Mouse (Mus musculus): Measurements from ENCODE around the gene Aip. TPM values are rescaled to one million over a fixed set of nuclear protein-coding genes. Genes with fewer than 3 reads are reported as not detected.

The Aip gene
- polyA plus RNA-seq, 1 experiment from 2014 or later = 98.5 TPM

DNA sequence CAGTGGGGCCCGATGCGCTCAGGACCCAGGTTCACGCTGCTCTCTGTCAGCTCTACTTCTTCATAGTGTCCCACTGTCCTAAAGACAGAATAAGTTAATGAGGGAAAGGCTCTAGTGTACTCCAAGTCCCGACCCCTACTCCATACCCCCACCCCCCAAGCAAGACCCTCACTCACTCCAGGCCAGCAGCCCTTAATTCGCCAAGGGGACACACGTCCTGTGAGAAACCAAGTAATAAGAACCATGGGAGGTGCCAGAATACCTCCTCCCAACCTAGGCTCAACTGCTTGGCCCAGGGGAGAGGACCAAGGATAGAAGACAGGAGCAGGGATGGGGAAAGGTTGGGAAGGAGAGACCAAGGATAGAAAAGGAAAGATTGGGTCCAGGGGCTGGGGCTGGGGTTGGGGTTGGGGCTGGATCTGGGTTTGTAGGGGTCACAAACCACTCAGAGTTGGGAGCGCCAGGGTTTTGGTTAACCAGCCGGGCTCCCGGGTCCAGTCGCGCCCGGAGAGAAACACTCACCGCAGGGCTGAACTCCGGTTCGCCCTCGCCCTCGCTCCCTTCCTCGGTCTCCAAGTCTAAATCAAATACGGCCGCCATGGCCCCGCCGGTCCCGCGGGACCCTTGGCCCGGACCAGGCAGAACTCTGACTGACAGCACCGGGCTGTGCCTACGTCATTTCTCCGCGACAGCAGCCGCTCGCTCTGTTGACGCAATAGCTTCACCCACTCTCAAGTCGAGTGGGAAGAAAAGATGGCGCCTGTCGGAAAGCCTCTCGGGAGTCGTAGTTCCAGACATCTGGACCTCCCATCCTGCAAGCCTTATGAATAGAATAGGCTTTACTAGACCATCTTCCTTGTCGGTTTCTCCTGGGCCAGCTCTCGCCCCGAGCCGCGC is 37.2 kb upstream of the Aip start, which contains the start of gene Rps6kb2:
Gene Rps6kb2, minus strand, starts transcription at position 709 of the 897 bp plus-strand sequence.
- Histone ChIP-seq H3K36me3 (peaks cover 37% of the 10 kb centered on the region), H3K4me2 (replicated peaks) (peak within 1 kb of the TSS; percentile 95), H3K27me3 (no peaks in the 10 kb centered on the region), H3K9me3 (no peaks in the 10 kb centered on the region), H3K9ac (peak within 1 kb of the TSS; percentile 85), H3K4me1 (peaks cover 13% of the 10 kb centered on the region), H3K27ac (peak within 1 kb of the TSS; percentile 78), H3K4me3 (peak within 1 kb of the TSS; percentile 71)
- 7% methylated on average over 42 of the region's 42 CpGs for WGBS
- peak; percentile 87 for ATAC-seq (ENCODE audit: low FRiP score, low read depth)

DNA sequence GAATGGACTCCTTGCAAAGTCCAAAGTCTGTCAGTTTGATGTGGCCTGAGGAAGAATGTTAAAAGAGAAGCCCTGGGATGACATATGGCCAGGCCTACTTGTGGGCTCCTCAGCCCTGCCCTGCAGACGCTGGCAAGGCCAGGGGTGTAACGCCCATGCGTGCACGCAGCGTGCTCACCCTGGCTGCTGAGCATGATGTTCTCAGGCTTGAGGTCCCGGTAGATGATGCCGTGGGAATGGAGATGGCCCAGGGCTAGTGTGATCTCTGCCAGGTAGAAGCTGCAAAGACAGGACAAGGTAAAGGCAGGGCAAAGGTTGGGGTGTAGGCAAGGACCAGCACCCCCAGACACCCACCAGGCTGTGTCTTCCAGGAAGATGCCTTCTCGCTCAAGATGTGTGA is 33.4 kb upstream of the Aip start:
- no peaks in the 10 kb centered on the region for H3K27me3 ChIP-seq
- H3K27ac ChIP-seq = no peak overlapping the region
- 92% methylated on average over 8 of the region's 8 CpGs for WGBS
- H3K36me3 ChIP-seq = peaks cover 65% of the 10 kb centered on the region
- no peak for ATAC-seq (ENCODE audit: low FRiP score, low read depth)
- H3K4me1 ChIP-seq = peaks cover 13% of the 10 kb centered on the region
- no peaks in the 10 kb centered on the region for H3K9me3 ChIP-seq
- H3K4me2 ChIP-seq (replicated peaks) = no peak overlapping the region
- no peak overlapping the region for H3K4me3 ChIP-seq
- no peak overlapping the region for H3K9ac ChIP-seq

DNA sequence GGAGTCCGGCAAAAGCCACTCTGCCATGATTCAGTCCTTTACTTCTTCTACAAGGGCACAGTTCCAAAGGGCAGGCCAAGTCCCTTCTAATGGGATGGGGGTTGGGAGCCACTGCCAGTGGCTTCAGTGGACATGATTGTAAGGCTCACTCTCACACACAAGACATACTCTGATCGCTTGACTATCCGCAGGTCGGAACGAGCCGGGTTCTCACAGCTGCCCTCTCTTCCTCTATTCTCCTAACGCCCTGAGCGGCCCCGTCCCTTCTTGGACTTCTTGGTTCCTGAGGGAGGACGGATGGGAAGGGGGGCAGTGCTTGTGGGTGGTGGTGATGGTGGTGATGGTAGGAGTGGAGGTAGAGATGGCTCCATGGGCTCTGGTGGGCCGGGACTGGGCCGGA is 31.1 kb upstream of the Aip start:
- H3K9ac ChIP-seq = no peak overlapping the region
- no peak for ATAC-seq (ENCODE audit: low FRiP score, low read depth)
- no peaks in the 10 kb centered on the region for H3K9me3 ChIP-seq
- H3K4me2 ChIP-seq (replicated peaks) = no peak overlapping the region
- H3K27ac ChIP-seq = no peak overlapping the region
- no peaks in the 10 kb centered on the region for H3K4me1 ChIP-seq
- 90% methylated on average over 12 of the region's 12 CpGs for WGBS
- no peaks in the 10 kb centered on the region for H3K27me3 ChIP-seq
- no peak overlapping the region for H3K4me3 ChIP-seq
- peaks cover 82% of the 10 kb centered on the region for H3K36me3 ChIP-seq

DNA sequence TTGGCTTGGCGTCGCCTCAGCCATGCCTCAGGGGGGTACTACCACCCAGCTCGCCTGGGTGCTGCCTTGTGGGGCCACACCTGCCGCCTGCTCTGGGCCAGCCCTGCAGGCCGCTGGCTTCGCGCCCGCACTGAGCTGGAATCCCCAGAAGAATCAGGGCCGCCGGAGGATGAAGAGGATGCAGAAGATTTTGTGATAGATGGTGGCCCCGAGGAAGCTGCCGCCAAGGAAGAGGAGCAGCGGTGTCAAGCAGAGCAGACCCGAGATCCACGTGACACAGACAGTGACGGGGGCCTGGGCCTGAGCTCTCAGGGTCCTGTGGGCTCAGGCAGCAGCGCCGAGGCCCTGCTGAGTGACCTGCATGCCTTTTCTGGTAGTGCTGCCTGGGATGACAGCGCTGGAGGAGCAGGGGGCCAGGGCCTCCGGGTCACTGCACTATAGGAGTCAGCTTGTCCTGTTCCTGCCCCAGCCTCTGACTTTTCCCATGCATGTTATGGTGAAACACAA is 30.5 kb upstream of the Aip start:
- H3K36me3 ChIP-seq = peaks cover 81% of the 10 kb centered on the region
- no peaks in the 10 kb centered on the region for H3K27me3 ChIP-seq
- no peak overlapping the region for H3K27ac ChIP-seq
- no peaks in the 10 kb centered on the region for H3K9me3 ChIP-seq
- H3K9ac ChIP-seq = 0 out of 2 replicates have a peak overlapping the region, but pooled peaks have one; percentile 14
- ATAC-seq (ENCODE audit: low FRiP score, low read depth) = no peak
- WGBS = 81% methylated on average over 20 of the region's 20 CpGs
- H3K4me3 ChIP-seq = no peak overlapping the region
- H3K4me2 ChIP-seq (replicated peaks) = no peak overlapping the region
- H3K4me1 ChIP-seq = no peaks in the 10 kb centered on the region

DNA sequence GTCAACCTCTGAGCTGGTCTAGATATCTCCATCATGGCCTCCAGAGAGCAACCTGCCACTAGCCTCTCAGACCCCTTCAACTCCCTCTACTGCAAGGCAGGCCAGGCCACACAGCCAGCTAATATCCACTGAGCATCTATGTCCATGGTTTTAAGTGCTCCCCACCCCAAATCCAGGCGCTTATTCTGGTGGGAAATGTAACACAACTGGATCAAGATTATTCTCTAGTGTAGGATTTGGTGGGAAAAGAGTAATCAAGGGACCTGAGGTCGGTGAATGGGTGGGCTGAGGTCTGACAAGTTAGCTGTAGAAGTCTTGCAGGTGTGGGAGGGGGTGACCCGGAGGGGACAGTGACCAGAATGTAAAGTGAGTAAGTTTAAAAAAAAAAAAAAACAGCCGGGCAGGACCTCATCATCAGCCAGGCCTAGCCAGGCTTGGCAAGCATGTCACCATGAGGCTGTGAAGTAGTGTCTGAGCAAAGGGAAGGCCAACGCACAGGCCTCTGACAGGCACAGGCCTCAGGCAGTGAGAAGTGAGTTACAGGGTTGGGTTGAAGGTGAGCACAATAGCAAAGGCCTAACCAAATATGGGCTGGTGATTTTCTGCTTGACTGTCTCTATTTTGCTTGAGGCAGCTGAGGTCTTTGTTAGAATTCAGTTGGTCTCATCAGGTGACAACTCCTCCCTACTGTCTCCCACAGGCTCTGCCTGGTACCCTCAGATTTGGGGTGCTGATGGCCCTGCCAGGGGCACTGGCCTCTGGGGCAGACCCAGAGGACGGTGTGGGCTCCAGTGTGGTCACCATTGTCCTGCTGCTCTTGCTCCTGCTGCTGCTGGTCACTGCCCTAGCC is 29.8 kb upstream of the Aip start:
- no peaks in the 10 kb centered on the region for H3K27me3 ChIP-seq

DNA sequence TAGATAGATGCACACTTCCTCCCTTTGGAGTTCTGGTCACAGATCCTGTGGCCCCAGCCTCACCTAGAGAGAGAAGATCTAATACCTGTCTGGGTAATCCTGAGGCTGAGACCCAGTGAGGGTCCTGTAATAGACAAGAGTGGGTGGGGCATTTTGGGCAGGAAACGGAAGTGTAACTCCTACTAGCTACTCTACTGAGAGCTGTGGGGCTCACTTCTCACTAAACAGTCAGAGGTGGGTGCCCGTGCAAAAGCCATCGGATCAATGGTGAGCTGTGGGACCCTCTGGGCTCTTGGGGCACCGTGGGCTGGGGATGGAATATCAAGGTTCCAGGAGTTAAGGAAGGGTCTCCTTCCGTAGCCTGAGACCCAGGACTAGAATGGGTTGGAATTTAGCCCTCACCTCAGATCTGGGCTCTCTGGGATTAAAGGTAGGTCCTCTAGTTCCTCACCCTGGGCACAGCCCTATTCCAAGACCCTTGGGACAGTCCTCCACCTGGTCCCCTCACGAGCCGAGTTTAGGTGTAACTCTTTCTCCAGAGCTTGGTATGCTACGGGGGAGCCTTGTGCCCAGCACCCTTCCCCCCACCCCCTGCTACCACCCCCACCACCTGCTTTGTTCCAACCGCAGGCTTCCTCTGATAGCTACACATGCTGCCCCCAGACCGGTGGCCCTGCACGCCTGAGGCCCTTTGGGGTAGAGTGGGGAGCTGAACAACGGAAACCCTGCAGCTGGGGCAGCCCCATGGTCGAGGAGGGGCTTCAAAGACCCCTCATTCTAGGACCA is 29.0 kb upstream of the Aip start:
- no peak for ATAC-seq (ENCODE audit: low FRiP score, low read depth)
- H3K9ac ChIP-seq = no peak overlapping the region
- H3K27me3 ChIP-seq = no peaks in the 10 kb centered on the region
- H3K27ac ChIP-seq = no peak overlapping the region
- H3K4me1 ChIP-seq = peaks cover 4% of the 10 kb centered on the region; the same call in 1 of the 2 replicates
- peaks cover 83% of the 10 kb centered on the region for H3K36me3 ChIP-seq
- no peak overlapping the region for H3K4me2 ChIP-seq (replicated peaks)
- no peaks in the 10 kb centered on the region for H3K9me3 ChIP-seq
- no peak overlapping the region for H3K4me3 ChIP-seq
- 81% methylated on average over 13 of the region's 13 CpGs for WGBS

More for the DNA sequence above, 29.8 kb upstream of the Aip start:
- 0 out of 2 replicates have a peak overlapping the region, but pooled peaks have one; percentile 14 for H3K9ac ChIP-seq
- H3K4me1 ChIP-seq = no peaks in the 10 kb centered on the region
- H3K36me3 ChIP-seq = peaks cover 81% of the 10 kb centered on the region
- ATAC-seq (ENCODE audit: low FRiP score, low read depth) = no peak
- no peaks in the 10 kb centered on the region for H3K9me3 ChIP-seq
- H3K4me3 ChIP-seq = no peak overlapping the region
- no peak overlapping the region for H3K4me2 ChIP-seq (replicated peaks)
- WGBS = 81% methylated on average over 6 of the region's 6 CpGs
- no peak overlapping the region for H3K27ac ChIP-seq

DNA sequence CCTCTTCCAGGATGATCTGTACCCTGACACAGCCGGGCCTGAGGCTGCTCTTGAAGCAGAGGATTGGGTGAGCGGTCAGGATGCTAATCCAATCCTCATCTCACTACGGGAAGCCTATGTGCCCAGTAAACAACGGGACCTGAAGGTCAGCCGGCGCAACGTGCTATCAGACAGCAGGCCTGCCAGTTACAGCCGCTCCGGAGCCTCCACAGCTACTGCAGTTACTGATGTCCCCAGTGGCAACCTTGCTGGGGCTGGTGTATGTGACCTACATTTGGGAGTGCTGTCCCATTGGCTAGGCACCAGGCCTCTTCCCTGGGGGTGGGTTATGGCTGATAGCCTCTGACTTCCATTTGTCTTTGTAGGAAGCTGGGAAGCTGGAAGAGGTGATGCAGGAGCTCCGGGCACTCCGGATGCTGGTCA is 27.6 kb upstream of the Aip start, which contains the start of gene Ptprcap:
Gene Ptprcap, plus strand, starts transcription at position 373 of the 423 bp plus-strand sequence.
- Histone ChIP-seq H3K4me2 (replicated peaks) (no peak within 1 kb of the TSS), H3K27ac (no peak within 1 kb of the TSS), H3K36me3 (peaks cover 70% of the 10 kb centered on the region), H3K4me3 (no peak within 1 kb of the TSS), H3K4me1 (peaks cover 12% of the 10 kb centered on the region), H3K9me3 (no peaks in the 10 kb centered on the region), H3K9ac (no peak within 1 kb of the TSS; the same call in 1 of the 2 replicates), H3K27me3 (no peaks in the 10 kb centered on the region)
- WGBS = 69% methylated on average over 11 of the region's 11 CpGs
- ATAC-seq (ENCODE audit: low FRiP score, low read depth) = no peak

DNA sequence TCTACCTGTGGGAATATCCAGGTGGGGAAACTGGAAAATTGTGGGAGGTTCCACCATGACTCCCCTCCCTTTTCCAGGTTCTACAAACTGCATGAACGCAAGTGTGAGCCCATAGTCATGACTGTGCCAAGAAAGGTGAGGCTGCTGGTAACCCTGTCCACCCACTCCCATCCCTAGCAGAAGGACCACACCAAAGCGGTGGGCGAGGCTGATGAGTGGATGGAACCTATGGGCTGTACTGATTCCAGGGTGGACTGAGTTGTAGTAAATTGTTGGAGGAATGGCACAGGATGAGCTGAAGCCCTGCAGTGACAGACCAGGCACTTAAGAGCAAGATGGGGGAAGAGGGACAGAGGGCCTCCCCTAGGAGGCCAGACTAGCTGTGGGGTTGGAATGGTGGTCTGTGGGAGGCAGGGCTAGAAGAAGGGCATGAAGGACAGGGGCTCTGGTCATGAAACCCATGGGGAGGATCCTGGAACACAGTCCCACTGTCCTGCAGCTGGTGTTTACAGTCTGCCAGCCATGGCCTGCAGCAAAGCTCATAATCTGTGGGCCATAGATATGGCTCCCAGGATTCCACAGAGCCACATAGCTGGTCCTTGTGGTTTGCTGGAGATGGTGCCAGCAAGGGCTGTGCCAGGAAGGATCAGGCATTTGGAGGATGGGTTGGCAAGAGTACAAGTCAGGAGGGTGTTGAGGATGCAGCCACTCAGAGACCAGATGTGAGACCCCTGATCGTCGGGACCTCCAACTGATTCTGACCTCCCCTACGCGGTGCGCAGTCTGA is 27.0 kb upstream of the Aip start:
- Histone ChIP-seq H3K9ac (no peak overlapping the region), H3K27ac (no peak overlapping the region), H3K9me3 (no peaks in the 10 kb centered on the region), H3K4me1 (peaks cover 18% of the 10 kb centered on the region), H3K4me3 (no peak overlapping the region), H3K4me2 (replicated peaks) (no peak overlapping the region), H3K27me3 (no peaks in the 10 kb centered on the region), H3K36me3 (peaks cover 63% of the 10 kb centered on the region)
- ATAC-seq (ENCODE audit: low FRiP score, low read depth) = no peak
- 94% methylated on average over 8 of the region's 8 CpGs for WGBS

DNA sequence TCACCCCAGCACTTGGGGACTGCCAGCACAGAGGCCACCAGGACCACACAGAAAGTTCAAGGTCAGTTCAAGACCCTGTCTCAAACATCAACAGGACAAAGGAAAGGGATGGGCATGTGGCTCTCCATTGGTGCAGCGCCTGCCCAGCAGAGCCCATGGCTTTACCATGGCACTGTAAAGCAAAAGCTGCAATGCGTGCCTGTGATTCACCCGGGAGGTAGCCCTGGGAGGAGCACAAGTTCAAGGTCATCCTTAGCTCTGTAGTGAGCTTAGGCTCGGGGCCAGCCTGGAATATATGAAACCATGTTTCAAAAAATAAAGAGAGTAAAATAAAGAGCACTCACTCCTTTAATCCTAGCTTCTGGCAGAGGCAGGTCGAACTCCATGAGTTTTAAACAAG is 26.2 kb upstream of the Aip start:
- H3K9me3 ChIP-seq = no peaks in the 10 kb centered on the region
- no peak for ATAC-seq (ENCODE audit: low FRiP score, low read depth)
- H3K27me3 ChIP-seq = no peaks in the 10 kb centered on the region
- H3K4me2 ChIP-seq (replicated peaks) = no peak overlapping the region
- H3K36me3 ChIP-seq = peaks cover 56% of the 10 kb centered on the region
- no peak overlapping the region for H3K27ac ChIP-seq
- peaks cover 18% of the 10 kb centered on the region for H3K4me1 ChIP-seq
- H3K4me3 ChIP-seq = no peak overlapping the region
- 94% methylated on average over 5 of the region's 5 CpGs for WGBS
- 0 out of 2 replicates have a peak overlapping the region, but pooled peaks have one; percentile 19 for H3K9ac ChIP-seq

DNA sequence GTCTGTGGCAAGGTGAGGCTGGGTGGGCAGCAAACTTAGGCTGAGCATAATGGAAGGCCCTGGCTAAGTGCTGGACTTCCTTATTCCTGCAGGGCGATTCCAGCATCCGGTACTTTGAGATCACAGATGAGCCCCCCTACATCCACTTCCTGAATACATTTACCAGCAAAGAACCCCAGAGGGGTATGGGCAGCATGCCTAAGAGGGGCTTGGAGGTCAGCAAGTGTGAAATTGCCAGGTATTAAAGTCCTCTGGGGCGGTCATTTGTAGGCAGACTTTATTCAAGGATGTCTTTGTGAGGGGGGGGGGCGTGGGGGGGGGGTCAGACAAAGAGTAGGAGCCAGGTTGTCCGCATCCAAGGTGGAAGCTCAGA is 25.8 kb upstream of the Aip start:
- Histone ChIP-seq H3K36me3 (peaks cover 52% of the 10 kb centered on the region), H3K9me3 (no peaks in the 10 kb centered on the region), H3K9ac (no peak overlapping the region), H3K27me3 (no peaks in the 10 kb centered on the region), H3K4me3 (no peak overlapping the region), H3K4me2 (replicated peaks) (no peak overlapping the region), H3K4me1 (peaks cover 18% of the 10 kb centered on the region), H3K27ac (no peak overlapping the region)
- 90% methylated on average over 4 of the region's 5 CpGs for WGBS
- no peak for ATAC-seq (ENCODE audit: low FRiP score, low read depth)

All from limb, embryonic 13.5 days (tissue).